Mouse (Mus musculus) urinary bladder, postnatal 4 days (tissue): ENCODE results near the gene Arf5.

Experiments used
- DNase-seq, 2 experiments: peaks; one replicate each; pipeline ENCODE4 v3.0.0; 2021 to 2022; ENCODE audit warnings: low spot score in 2 of 2

Gene Arf5

DNA sequence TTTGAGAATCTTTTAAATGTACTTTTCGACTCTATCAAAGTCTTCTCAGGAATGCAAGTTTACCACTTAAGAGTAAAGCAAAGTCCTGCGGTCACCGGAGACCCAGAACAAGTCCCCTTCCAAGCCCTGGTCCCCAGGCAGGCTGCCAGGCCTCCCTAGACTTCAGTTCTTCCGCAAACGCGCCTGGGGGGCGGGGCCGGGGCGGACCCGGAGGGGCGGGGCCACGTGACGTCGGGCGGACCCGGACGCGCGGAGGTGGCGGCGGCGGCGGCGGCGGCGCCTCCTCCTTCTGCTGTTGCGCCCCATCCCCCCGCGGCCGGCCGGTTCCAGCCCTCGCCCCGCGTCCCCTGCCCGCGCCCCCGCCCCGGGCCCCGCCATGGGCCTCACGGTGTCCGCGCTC is at the start of gene Arf5:
Gene Arf5, plus strand, starts transcription at position 248 of the 400 bp plus-strand sequence.
- peak; percentile 93 to 96 for DNase-seq

DNA sequence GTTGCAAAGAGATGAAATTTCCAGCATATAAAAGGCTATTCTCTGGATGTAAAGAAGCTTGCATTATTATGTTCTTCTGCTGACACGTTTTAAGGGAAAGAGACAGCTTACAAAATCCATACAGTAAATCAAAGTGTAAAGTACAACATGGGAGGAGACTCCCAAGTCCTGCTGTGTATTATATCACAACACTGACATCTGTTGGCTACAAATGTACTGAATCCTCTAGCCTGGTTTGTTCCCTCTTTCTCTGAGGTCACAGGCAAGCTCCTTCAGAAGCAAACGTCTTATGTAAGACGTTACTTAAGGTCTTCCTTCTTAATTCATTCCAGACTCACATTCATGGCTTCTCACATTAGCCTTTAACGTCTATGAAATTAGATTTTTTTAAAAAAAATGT is 41.4 kb upstream of the Arf5 start:
- DNase-seq, result no peak

DNA sequence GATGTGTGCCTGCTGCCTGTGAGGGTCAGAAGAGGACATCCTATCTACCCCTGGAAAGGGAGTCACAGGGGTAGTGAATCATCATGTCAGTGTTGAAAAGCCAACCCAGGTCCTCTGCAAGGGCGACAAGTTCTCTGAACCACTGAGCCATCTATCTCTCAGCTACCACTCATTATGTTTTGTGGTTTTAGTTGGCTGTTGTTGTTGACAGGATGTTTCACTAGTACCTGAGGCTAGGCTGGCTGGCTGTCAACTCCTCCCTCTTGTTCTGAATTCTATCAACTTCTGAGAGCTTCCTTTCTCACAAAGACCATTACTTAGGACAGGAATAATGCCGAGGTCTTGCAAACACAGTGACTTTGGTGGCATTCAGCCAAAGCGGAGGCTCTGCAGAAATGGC is 38.2 kb upstream of the Arf5 start:
- DNase-seq, result no peak

- no peak for DNase-seq
Observed at GRCm38 (mm10) chr6:28389038-28389437, 34.3 kb upstream of the Arf5 start.

GRCm38 (mm10) chr6:28396051-28396852 is 27.1 kb upstream of the Arf5 start:
- DNase-seq, result no peak

DNA sequence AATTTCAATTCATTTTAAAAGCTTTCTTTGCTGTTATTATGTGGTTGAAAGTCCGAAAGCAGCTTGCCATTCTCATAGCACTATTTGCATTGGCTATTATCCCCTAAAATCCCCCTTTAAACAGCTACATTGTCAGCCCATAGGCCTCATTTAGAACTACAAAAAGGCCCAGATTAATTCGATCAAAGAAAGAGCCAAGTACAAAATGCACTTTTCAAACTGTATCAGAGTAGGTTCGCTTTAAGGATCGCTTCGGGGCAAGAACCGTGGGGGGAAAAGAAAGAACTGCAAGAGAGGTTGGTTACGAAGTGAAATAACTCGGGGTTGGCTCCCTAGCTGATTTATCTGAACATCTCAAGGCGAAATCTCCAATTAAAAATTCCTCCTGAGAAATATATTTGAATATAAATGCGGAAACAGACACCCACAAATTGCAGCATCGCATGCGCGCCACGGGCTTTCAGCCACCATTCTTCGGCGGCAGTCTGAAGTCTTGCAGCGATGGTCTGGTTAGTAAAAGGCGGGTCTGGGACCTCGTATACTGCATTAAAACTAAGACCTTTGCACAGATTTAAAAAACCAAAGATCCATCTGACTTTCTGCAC is 26.4 kb upstream of the Arf5 start:
- DNase-seq, result no peak

GRCm38 (mm10) chr6:28397681-28398203 is 25.6 kb upstream of the Arf5 start, which contains the start of gene Zfp800:
Gene Zfp800 (minus strand): TSS chr6:28398005.
- DNase-seq, result no peak

DNA sequence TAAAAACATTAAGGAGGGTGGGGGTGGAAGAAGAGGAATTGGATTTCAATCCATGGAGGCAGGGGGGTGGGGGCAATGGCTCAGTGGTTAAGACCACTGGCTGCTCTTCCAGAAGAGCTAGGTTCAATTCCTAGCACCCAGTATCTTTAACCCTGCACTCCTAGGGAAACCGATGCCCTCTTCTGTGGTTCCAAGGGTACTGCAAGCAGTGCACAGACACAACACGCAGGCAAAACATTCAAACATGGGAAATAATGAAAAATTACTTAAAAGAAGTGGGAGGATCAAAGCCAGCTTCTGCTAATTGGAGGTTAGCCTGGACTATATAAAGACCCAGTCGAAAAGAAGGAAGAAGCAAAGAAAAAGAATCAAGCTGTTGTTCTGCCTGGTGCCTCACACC is 24.6 kb upstream of the Arf5 start:
- no peak for DNase-seq

- no peak for DNase-seq
Observed at GRCm38 (mm10) chr6:28399791-28400190, 23.6 kb upstream of the Arf5 start.

- DNase-seq, result no peak
Observed at GRCm38 (mm10) chr6:28410053-28410452, 13.3 kb upstream of the Arf5 start.

DNA sequence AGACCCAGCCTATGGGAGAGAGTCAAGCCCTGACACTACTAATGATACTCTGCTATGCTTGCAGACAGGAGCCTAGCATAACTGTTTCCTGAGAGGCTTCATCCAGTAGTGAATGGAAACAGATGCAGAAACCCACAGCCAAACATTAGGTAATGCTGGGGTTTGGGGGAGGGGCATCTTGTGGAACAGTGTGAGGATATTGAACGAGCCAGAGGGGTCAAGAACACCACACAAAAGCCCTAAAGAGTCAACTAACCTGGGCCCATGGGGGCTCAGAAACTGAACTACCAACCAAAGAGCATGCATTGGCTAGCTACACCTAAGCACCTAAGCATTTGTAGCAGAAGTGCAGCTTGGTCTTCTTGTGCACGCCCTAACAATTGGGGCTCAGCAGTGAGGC is 12.1 kb upstream of the Arf5 start:
- no peak for DNase-seq

GRCm38 (mm10) chr6:28416981-28417380 is 6.4 kb upstream of the Arf5 start:
- no peak for DNase-seq

GRCm38 (mm10) chr6:28418449-28418848 is 4.9 kb upstream of the Arf5 start:
- peak; percentile 73 to 86 for DNase-seq

DNA sequence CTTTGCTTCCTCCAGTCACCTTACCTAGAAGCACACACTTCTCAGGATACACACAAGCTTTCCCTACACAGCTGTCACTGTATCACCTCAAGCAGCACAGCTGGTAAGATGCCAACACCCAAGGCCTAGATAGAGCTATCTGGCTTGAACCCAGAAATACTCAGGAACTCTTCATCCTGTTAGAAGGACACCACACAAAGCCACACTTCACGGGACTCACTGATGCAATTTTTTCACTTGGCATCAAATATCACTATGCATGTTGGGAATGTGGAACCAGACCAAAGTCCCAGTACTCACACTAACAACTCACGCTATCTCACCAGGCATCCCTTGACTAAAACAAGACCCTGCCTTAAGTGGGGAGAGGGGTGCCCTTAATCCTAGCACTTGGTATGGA is 3.7 kb upstream of the Arf5 start:
- DNase-seq, result no peak

DNA sequence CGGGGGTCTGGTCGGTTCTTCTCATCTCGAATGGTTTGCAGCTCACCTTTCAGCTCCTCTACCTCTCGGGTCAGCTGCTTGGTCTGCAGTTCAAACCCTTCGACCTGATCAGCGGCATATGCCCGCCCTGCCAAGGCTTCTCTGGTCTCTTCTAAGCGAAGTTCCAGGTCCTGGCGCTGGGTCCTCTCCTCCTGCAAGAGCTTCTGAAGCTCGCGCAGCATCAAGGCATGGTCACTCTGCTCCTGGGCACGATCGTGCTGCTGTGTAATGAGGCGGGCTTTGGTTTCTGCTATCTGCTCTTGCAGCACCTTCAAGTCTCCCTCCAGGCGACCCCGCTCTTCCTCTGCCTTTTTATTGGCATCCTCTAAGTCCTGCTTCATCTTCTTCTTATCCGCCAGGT is 3.0 kb upstream of the Arf5 start:
- no peak for DNase-seq

DNA sequence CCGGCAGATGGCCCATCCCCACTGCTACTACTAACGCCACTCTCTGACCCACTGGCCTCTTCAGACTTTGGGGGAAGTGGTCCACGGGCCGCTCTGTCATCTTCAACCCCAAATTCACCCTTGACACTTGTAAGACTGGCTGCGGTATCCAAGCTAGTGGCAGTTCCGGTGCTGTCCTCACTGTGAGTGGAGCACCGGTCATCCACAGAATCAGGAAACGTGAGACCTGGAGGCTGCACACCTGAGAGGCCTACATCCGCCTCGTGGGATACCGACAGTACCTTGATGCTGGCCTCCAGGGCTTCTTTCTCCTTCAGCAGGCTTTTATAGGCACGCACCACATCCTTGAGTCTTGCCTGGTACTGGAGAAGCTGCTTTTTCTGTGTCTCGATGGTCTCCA is 2.5 kb upstream of the Arf5 start:
- DNase-seq, result no peak

DNA sequence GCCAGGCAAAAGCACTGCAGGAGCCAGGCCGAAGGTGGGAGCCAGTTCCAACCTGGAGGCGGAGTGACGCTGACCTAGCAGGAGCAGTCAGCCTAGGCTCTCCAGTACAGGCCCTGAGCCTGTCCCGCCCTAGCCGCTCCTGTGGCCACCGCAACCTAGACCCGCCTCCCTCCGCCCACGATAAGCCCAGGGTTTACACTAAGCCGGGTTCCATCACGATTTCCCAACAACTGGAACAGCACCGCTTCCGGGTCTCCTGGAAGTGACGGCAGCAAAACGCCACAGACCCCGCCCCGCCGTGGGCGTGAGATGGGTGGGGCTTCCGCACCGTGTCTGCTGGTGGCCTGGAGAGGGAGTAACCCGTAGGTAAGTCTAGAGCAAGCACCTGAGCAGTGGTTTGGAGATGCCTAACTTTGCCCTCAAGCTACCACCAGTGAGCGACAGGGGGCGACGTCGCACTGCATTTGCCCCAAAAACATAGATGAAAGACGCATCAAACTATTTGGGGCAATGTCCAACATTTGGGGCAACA is 1.8 kb upstream of the Arf5 start:
- peak; percentile 93 to 94 for DNase-seq

DNA sequence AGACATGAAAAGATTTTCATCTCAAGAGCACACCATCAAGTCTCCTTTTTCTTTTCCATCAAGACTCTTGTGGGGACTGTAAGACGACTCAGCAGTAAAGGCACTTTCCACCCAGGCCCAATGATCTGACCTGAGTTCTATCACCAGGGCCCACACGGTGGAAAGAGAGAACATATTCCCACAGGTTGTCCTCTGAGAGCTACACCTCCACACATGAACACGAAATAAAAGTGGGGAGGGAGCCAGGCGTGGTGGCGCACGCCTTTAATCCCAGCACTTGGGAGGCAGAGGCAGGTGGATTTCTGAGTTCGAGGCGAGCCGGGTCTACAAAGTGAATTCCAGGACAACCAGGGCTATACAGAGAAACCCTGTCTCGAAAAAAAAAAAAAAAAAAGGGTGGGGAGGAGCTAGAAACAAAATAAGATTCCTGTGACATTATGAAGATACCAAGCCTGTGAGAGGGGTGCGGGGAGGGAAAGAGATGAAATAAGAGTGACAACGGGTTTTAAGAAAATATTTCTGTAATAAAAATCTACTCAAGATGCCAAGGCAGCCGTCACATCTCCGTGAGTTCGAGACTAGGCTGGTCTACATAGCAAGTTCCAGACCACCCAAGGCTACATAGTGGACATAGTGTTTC is 589 bp upstream of the Arf5 start:
- no peak for DNase-seq

GRCm38 (mm10) chr6:28423767-28424695 is 671 bp downstream of the Arf5 start:
- DNase-seq, result peak in 1 of 2 experiments; percentile 51

- no peak for DNase-seq
Observed at GRCm38 (mm10) chr6:28425019-28425418, 1.7 kb downstream of the Arf5 start.

DNA sequence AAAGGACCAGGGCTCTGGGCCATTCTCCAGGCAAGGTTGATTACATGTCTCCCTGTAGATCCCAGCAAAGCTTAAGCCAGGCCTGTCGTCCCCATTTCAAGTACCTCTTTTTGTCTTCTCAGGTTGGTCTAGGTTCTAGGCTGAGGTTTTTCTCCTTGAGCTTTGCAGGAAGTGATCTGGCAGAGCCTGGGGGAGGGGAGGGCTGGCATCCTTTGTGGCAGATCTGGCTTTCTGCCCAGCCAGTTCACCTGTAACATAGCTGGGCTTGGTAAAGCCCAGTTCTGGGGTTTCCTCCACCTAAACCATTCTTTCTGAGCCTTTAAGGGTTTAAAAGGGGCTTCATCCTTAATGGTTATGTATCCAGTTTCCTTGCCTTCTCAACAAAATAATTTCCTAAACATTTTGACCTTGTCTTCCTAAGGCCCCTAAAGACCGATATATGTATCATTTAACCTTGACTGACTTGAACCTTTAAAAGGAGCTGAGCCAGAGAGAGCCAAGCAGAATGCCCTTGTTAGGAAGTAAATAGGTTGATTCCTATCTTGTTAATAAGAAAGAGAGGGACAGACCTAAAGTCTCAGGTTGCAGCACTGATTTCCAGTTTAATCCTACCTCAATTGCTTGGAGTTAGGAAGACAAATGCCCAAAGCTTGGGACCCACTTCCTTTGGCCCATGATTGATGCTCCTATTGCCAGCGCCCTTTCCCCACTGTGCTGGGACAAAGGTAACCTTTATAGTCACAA is 3.9 kb downstream of the Arf5 start, which contains the start of gene Fscn3:
Gene Fscn3, plus strand, starts transcription at position 694 of the 744 bp plus-strand sequence.
- DNase-seq, result no peak
